Mouse (Mus musculus) G1E (cell line): Measurements from ENCODE around the gene Maml2.

Experiments used
- CTCF ChIP-seq: IDR thresholded peaks from 2 replicates; pipeline ENCODE4 v1.5.1; 2012; ENCODE audit warnings: low read depth, low read length, inconsistent platforms, mixed read lengths
- GATA1 ChIP-seq: IDR thresholded peaks from 2 replicates; pipeline ENCODE4 v1.6.1; 2012; ENCODE audit warnings: borderline replicate concordance, low read length, inconsistent platforms, mixed read lengths
- POLR2AphosphoS5 ChIP-seq: IDR thresholded peaks from 2 replicates; pipeline ENCODE4 v1.6.1; 2012; ENCODE audit warnings: low read depth, low read length, inconsistent platforms; ENCODE audit not compliant: insufficient replicate concordance
- TAL1 ChIP-seq: conservative IDR thresholded peaks from 2 replicates; pipeline ENCODE4 v1.6.1; 2012; ENCODE audit warnings: low read depth, low read length, inconsistent platforms, mixed read lengths

DNA sequence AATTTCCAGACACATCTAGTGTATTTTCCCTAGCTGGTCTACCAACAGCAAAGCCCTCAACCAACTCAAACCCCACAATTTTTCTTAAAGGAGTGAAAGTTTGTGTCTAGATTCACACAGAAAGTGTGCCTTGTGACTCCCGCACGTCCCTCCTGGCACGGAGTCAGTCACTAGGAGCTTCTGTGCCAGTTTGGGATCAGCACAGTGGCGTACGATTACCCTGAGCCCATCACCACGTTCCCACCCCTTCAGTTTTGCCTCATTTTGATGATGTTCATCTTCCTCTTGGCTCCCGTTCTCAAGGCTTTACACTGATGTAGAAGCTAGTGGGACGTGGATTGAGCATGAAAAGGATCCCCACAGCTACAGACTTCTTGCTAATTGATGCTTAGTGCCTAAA is 314.6 kb downstream of the Maml2 start:
- TF ChIP-seq CTCF (no peak), GATA1 (no peak), TAL1 (no peak), POLR2AphosphoS5 (no peak)
